Mouse (Mus musculus) embryonic facial prominence, embryonic 11.5 days (tissue): ENCODE measurements around the gene Eda2r. TPM values are rescaled to one million over a fixed set of nuclear protein-coding genes. Genes with fewer than 3 reads are reported as not detected.

ENCODE experiments used
- ATAC-seq: fragments of 200-750 bp; cut with Nextera tagmentation; replicated peaks from 2 replicates; pipeline ENCODE4 v1.8.0; 2017; ENCODE audit warnings: low read depth; ENCODE audit not compliant: insufficient number of reproducible peaks, low FRiP score, low TSS enrichment
- DNase-seq: peaks from one replicate; pipeline ENCODE4 v3.0.0-alpha.2; 2015; ENCODE audit warnings: low spot score
- H3K27ac ChIP-seq: fragments of 300-500 bp; sonication (generic); replicated peaks from 2 replicates; pipeline ENCODE4 v1.5.1; 2014; ENCODE audit warnings: mild to moderate bottlenecking, low read depth, low read length, control low read depth
- H3K27me3 ChIP-seq: fragments of 300-500 bp; sonication (generic); 2 replicates; pipeline ENCODE4 v1.6.1; 2014; ENCODE audit warnings: mild to moderate bottlenecking, low read length, moderate library complexity, mixed read lengths; ENCODE audit not compliant: control insufficient read depth, insufficient read depth
- H3K36me3 ChIP-seq: fragments of 300-500 bp; sonication (generic); replicated peaks from 2 replicates; pipeline ENCODE4 v1.6.1; 2014; ENCODE audit warnings: low read depth, mild to moderate bottlenecking, low read length, moderate library complexity, mixed read lengths; ENCODE audit not compliant: control insufficient read depth, insufficient read depth
- H3K4me1 ChIP-seq: fragments of 300-500 bp; sonication (generic); 2 replicates; pipeline ENCODE4 v1.6.1; 2014; ENCODE audit warnings: low read length, mixed read lengths; ENCODE audit not compliant: control insufficient read depth, insufficient read depth
- H3K4me2 ChIP-seq: fragments of 300-500 bp; sonication (generic); 2 replicates; pipeline ENCODE4 v1.6.1; 2014; ENCODE audit warnings: low read depth, mild to moderate bottlenecking, control low read depth, low read length, moderate library complexity
- H3K4me3 ChIP-seq: fragments of 300-500 bp; sonication (generic); 2 replicates; pipeline ENCODE4 v1.5.1; 2014; ENCODE audit warnings: low read depth, low read length, control low read depth
- H3K9ac ChIP-seq: fragments of 300-500 bp; sonication (generic); replicated peaks from 2 replicates; pipeline ENCODE4 v1.6.1; 2014; ENCODE audit warnings: mild to moderate bottlenecking, control low read depth, low read length
- H3K9me3 ChIP-seq: fragments of 300-500 bp; sonication (generic); replicated peaks from 2 replicates; pipeline ENCODE4 v1.6.1; 2016; ENCODE audit warnings: mild to moderate bottlenecking, low read length, inconsistent platforms, mixed read lengths; ENCODE audit not compliant: control insufficient read depth
- polyA plus RNA-seq: library from polyadenylated mRNA; unstranded; fragments of >200 nt; fragmentation: Nextera tagmentation; extraction: Ambion mirVana; gene quantifications from 2 replicates; pipeline ENCODE4 v1.2.1, GENCODE M21; 2014

The Eda2r gene
- polyA plus RNA-seq, 1 experiment from 2014 or later: 1.00 TPM

DNA sequence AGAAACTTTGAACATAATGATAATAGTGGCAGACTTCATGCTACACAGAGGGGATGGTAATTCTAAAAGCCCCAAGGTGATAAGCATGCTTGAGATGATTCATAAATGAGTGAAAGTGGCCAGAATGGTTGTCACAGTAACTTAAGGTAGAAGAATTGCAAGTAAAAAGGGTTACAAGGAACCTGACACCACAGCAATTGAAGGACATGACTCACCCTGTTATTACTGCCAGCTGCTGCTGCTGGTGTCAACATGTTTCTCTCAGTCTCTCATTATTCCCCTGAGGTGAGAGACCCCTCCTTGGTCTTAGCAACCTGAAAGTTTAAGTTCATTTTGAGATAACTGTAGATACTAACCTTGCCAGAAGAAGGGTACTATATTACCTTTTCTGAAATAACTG is 49.1 kb downstream of the Eda2r start:
- Histone ChIP-seq H3K4me3 (no peak overlapping the region), H3K36me3 (no peaks in the 10 kb centered on the region), H3K9me3 (no peaks in the 10 kb centered on the region), H3K27ac (no peak overlapping the region), H3K4me2 (no peak overlapping the region), H3K27me3 (no peaks in the 10 kb centered on the region), H3K4me1 (no peaks in the 10 kb centered on the region), H3K9ac (no peak overlapping the region)
- DNase-seq: peak; percentile 7
- no peak for ATAC-seq
